Mouse (Mus musculus) heart, postnatal 10 days (tissue): ENCODE data around the gene Scn8a. TPM values are rescaled to one million over a fixed set of nuclear protein-coding genes. Genes with fewer than 3 reads are reported as not detected.
A peak's percentile ranks its signal among the peaks of the same experiment; 100 is the strongest.

ENCODE experiments used
- DNase-seq, 2 experiments: peaks; one replicate each; pipeline ENCODE4 v3.0.0; 2021
- intact Hi-C: fragments of 180-260 bp; cut with DNase I; formaldehyde crosslinking; loops from one replicate; pipeline ENCODE4 v1.15.1; 2025
- total RNA-seq, 2 experiments: library from RNA; stranded (reverse); gene quantifications; 2 replicates each; pipeline ENCODE4 v1.2.3; 2021

The Scn8a gene
- total RNA-seq, 2 experiments from 2014 or later: 0.35 to 0.72 TPM

DNA sequence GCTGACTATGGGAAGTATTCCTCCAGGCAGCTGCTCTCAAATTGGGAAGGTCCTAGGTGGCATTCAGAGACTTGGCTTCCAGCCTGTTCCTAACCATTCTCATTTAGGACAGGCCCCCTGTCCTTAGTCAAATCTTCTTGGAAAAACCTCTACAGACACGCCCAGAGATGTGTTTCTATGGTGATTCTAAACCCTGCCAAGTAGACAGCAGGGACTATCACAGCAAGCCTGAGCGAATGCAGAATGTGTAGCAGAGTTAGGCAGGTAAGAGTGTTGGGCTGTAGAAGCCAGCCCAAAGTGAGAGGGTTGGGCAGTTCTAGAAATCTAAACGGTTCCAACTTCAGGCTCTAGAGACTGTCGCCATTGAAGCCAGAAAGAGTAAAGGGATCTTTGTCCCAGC lies 79.5 kb downstream of the Scn8a start:
- no peak for DNase-seq
- intact Hi-C loops: no loop called here

GRCm38 (mm10) chr15:100951491-100951890 lies 81.8 kb downstream of the Scn8a start:
- intact Hi-C loops: no loop called here
- no peak for DNase-seq

- DNase-seq: no peak
- intact Hi-C loops: no loop called here
Observed at GRCm38 (mm10) chr15:100952292-100952691, 82.6 kb downstream of the Scn8a start.

DNA sequence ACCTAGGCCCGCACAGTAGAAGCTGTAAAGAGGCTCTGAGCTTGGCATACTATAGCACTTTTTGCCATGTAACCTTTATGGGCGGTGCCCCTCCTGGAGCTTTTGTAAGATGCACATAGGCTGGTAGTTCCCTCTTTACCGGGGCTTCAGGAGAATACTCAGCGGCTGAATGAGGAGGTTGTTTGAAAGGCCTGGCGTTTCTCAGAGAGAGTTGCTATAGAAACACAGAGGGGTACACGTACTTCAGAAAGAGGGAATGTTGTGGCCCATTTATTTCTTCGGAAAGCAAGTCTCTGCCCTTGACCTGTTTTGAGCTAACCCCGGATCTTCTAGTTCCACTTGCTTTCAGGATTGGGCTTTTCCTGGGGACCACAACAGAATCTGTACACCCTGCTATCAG lies 83.2 kb downstream of the Scn8a start:
- no peak for DNase-seq
- intact Hi-C loops: no loop called here

DNA sequence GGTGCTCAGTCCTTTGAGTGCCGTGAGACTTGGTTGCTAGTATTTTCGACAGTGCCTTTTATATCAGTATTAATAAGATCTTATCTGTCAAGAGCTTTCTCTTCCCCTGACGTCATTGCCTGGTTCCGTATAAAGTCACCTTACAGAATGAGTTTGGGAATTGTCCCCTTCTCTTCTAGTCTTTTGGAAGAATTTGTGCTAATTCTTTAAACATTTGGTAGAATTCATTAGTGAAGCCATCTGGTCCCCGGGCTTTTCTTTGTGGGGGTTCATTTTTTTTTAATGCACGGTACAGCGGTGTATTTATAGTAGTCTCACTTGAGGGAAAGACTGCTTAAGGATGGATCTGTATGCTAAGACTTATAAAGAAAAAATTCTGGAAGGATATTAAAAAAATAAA lies 84.3 kb downstream of the Scn8a start:
- DNase-seq: no peak
- intact Hi-C loops: no loop called here

GRCm38 (mm10) chr15:100954751-100955150 lies 85.1 kb downstream of the Scn8a start:
- DNase-seq: no peak
- intact Hi-C loops: no loop called here

DNA sequence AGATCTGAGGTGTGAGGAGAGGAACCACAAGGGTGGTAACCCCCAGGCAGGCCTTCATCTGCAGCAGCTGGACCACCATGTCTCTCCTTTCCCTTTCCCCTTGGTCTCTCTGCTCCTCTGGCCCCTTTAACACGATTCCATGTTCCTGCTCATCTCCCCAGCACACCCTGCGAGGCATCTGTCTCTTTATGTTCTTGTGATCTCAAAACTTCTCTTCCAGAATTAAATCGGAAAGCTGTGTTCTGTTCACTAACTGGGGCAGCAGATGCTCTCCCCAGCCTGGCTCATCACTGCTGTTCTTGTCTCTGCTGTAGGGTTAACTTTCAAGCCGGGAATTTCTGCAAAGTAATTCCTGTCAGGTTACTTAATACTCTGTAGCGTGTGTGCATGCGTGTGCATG lies 91.3 kb downstream of the Scn8a start:
- DNase-seq: no peak
- intact Hi-C loops: no loop called here

- intact Hi-C loops: no loop called here
- no peak for DNase-seq
Observed at GRCm38 (mm10) chr15:100961561-100961960, 91.9 kb downstream of the Scn8a start.

GRCm38 (mm10) chr15:100971443-100971842 lies 101.8 kb downstream of the Scn8a start:
- intact Hi-C loops: no loop called here
- DNase-seq: no peak

- DNase-seq: no peak
- intact Hi-C loops: no loop called here
Observed at GRCm38 (mm10) chr15:100972795-100973194, 103.1 kb downstream of the Scn8a start.

DNA sequence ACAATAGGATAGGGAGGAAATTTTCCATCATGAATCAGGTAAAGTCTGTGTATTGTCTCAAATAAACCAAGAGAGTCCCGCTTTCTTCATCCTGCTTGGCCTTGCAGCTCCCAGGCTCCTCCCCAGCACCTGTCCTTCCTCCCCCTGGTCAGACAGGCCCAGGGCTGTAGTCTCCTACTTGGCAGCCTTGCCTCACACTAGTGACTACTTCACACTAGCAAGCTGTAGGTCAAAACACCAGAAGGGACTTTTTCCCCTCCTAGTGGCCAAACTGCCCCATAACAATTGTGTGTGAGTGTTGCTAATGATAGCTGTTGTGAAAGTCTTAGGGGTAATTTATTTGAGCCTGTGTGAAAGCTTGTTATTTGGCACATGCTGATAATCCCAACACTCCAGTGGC lies 105.0 kb downstream of the Scn8a start:
- DNase-seq: peak; percentile 8 to 12
- intact Hi-C loops: no loop called here

DNA sequence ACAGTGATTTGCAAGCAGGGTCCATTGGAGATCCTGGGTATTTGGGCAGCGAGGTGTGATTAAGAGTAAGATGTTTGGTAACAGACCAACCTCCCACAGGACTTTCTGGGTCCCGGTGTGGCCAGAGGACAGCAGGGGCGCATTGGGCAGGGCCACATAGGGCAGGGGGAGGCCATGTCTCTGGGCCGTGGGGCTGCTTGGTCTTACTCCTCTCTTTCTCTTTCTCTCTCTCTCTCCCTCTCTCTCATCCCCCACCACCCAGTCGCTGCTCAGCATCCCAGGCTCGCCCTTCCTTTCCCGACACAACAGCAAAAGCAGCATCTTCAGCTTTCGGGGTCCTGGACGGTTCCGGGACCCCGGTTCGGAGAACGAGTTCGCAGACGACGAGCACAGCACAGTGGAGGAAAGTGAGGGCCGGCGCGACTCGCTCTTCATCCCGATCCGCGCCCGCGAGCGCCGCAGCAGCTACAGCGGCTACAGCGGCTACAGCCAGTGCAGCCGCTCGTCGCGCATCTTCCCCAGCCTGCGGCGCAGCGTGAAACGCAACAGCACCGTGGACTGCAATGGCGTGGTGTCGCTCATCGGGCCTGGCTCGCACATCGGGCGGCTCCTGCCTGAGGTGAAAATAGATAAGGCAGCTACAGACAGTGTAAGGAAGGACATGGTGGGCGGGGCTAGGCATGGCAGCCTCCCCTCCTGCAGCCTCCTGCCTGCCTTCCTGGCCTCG lies 113.9 kb downstream of the Scn8a start:
- intact Hi-C loops: no loop called here
- DNase-seq: peak; percentile 36 to 42

- intact Hi-C loops: no loop called here
- DNase-seq: no peak
Observed at GRCm38 (mm10) chr15:100984154-100984893, 114.7 kb downstream of the Scn8a start.

DNA sequence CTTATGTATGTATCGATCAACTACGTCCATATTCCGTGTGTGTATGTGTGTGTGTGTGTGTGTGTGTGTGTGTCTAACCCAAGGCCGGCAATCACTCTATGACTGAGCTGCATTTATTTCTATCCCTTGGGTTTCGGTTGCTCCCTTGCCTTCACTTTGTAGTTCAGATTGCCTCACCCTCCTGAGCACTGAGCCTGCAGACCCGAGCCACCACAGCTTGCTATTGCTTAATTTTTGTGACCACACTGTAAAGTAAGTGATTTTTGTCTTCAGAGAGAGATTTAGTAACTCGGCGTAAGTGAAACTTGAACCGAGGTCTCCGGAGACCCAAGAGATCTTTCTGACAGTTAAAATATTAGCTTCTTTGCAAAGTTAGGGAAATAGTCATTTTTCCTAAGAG lies 116.8 kb downstream of the Scn8a start:
- intact Hi-C loops: no loop called here
- DNase-seq: no peak

DNA sequence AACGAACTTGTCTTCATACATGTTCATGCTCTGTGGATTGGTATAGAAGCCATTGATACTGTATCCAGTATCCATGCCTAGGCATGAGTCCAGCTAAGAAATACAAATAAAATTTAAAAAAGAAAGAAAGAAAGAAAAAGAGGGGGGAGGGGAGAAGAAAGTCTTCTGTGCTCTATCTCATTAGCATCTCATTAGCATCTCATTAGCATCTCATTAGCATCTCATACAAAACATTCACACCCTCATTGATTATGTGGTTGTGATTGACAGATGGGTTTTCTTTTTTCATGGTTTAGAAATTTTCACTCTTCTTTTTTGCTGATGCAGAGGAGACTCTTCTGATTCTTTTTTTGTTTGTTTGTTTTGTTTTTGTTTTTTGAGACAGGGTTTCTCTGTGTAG lies 117.4 kb downstream of the Scn8a start:
- DNase-seq: no peak
- intact Hi-C loops: no loop called here

DNA sequence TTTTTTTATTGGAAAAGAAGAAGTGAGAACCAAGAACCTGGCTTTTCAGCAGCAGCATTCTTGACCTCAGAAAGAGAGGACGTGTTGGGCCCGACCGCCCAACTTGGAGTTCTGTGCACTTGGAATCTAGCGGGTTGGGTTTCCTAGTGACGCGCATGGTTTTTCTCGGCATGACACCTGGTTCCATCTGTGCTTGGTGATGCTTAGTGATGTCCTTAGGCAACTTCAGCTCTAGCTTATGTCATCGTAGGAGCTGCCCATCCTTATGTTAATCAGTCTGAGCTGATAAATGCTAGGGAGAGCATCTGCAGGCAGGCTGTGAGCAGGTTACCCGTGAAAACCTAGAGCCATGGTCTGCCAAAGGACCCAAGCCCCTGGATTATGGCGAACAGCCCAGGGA lies 120.6 kb downstream of the Scn8a start:
- no peak for DNase-seq
- intact Hi-C loops: no loop called here

DNA sequence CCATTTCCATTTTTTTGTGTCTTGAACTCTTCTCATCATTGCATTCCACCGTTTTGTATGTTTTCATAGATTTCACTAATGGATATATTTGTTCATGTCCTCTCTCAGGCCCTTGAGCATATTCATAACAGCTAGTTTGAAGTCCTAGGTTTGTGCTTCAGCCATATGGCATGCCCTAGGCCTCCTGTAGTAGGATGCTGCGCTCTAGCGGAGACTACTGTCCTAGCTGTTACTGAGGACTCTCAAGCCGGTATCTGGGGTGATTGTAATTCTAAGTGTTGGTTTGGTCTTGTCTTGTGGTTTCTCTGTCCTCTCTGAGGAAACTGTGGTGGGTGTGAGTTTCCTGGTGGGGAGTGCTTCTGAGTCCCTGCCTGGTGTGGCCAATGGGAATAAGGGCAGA lies 127.4 kb downstream of the Scn8a start:
- DNase-seq: peak; percentile 44 to 58
- intact Hi-C loops: loop anchor here (5.0 kb wide), 2 partner anchors 155 to 240 kb away; no protein-coding TSS in a partner anchor

DNA sequence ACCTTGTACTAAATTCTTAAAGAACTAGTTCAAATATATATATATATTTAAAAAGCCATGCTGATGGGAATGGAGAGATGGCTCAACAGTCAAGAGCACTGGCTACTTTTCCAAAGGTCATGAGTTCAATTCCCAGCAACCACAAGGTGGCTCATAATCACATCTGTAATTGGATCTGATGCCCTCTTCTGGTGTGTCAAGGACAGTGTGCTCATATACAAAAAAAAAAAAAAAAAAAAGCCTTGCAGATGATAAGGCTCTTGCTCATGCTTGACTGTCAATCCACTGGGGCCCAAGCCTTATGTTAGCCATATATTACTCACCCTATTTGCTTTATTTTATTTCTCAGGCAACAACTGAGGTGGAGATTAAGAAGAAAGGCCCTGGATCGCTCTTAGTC lies 132.0 kb downstream of the Scn8a start:
- intact Hi-C loops: no loop called here
- no peak for DNase-seq

- DNase-seq: no peak
- intact Hi-C loops: no loop called here
Observed at GRCm38 (mm10) chr15:101002466-101002865, 132.8 kb downstream of the Scn8a start.

GRCm38 (mm10) chr15:101004538-101004937 lies 134.9 kb downstream of the Scn8a start:
- intact Hi-C loops: no loop called here
- DNase-seq: no peak

- intact Hi-C loops: no loop called here
- no peak for DNase-seq
Observed at GRCm38 (mm10) chr15:101005717-101006116, 136.1 kb downstream of the Scn8a start.
